Mouse (Mus musculus): ENCODE measurements around the gene Hpd.

GRCm38 (mm10) chr5:123162942-123163341, 19.6 kb downstream of the Hpd start:
- no peak for TF ChIP-seq POLR2A (IDR thresholded peaks at IDR 0.05; ENCODE audit: low read depth, low read length)
- no peak for TF ChIP-seq CTCF (IDR thresholded peaks at IDR 0.05; ENCODE audit: extremely low read depth, insufficient read length, insufficient replicate concordance, low read depth, low read length)
